Mouse (Mus musculus): ENCODE results near the gene Tial1.

Tial1 gene

DNA sequence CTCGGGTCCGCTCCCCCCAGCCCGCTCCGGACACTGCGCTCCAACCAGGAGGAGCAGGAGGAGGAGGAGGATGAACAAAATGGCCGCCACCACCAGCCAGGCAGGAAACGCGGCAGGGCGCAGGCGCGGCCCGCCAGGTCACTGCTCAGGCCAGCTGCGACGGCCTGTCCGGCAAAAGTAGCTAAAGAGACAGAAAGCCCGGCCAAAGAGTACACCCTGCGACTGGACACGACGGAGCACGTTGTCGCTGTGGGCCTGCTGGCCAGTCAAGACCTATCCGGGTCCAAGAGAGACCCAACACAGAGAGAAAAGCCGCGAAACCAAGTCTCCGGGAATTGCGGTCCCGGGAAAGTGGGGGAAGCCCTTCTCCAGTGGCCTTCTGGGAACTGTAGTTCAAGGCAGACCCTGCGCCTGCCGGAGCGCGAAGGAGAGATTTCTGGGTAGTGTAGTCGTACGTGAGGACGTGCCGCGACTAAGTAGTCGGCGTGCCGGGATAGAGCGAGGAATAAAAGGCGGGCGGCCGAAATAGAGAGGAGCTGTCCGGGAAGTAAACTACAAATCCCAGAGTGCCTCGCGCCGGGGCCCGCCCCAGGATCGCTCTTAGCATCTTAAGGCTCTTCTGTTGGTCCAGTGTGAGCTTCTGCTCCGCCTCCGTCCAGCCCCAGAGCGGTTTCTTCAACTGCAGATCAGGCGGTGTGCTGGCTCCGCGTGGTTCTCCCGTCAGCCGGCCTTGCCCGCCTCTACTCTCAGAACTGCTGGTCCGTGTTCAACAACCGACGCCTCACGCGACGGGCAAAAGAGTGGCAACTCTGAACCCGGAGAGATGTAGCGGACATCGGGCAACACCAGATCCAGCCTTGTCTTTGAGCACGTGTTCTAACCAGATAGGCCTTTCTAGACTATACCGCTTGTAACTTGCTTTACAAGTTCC, at the start of gene Tial1:
Gene Tial1, minus strand, starts transcription at position 433 of the 931 bp plus-strand sequence.
- peak; percentile 93 to 97 for DNase-seq

DNA sequence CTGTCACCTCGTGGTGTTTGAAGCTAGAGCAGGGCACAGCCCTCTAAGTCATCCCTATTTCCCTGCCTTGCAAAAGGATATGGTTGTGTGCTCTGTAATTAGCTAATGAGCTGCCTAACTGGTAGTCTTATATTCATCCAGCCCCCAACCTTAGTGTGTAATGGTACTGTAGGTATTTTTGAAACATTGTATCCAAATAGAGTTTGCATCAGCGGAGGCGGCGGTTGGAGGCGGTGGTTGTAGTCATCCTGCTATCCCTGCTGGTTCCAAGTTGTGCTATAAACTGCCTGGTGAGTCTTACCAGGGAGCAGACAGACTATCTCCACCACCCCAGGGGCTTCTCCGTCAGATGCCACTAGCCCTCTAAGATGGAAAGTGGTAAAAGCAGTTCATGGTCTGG, 42.6 kb upstream of the Tial1 start:
- no peak for DNase-seq

DNA sequence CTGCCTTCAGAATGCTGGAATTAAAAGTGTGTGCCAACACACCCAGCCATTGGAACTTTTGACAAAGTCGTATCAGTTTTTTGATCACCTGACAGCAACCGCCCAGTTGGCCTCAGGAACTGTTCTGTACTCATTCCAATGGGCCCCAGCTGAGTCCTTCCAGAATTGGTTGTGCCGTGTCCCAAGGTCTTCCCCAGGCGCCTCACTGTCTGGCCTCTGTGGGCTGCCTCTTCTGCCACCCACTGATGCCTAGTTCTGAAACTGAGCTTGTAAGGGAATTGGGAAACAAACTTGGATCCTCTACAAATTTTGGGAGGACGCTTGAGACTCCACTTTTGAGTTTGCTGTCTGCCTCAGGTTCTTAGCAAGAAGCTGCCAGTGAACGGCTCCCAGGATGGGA, 38.3 kb upstream of the Tial1 start:
- no peak for DNase-seq

DNA sequence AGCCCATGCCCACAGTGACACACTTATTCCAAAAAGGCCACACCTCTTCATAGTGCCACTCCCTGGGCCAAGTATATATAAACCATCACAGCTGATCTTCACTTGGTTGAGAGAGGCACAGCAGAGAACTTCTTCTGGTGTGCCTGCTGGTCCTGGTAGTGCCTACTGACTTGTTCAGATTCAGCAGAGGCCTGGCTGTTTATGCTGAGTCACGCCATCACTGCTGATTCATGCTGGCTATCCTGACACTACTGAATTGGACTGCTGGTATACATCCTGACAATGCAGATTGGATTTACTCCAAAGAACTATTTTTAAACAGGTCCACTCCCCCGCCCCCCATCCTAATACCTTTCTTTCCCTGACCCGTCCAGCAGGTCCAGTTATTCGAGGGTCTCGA, 33.0 kb upstream of the Tial1 start:
- no peak for DNase-seq

DNA sequence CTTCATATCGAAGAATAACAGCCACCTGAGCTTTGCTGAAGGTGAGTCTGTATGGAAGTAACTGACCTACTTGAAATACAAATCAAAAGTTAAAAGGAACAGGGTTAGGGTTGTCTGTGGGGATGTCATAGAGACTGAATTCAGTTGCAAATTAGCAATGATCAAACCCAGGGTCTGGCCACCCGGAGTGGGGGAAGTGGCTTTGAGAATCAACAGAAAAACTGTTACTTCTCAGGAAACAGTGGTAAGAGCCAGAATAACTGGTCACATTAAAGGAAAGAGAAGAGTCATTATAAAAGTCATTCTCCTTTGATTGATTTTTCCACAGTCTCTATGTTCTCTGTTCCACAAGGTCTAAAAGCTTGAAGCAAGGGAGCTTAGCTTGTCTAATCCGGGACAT, 27.5 kb upstream of the Tial1 start:
- DNase-seq, result no peak

DNA sequence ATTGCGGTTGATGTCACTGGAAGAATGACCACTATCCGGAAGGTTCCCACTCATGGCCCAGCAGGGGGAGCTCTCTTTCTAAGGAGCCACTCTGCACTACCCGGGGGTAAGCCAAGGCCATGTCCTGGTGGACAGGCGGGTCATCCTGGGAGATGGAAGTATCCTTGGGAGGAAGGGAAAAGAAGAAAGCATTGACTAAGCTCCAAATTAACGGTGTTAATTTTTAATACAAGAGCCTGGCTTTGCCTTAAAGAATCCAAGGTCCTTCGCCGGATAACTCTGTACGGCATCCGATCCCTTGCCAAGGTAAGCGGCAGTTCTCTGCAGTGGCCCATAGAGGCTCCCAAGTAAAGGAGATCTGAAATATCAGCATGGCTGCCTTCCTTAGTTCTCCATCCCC, 12.8 kb upstream of the Tial1 start:
- DNase-seq, result peak in 1 of 2 experiments; percentile 18

DNA sequence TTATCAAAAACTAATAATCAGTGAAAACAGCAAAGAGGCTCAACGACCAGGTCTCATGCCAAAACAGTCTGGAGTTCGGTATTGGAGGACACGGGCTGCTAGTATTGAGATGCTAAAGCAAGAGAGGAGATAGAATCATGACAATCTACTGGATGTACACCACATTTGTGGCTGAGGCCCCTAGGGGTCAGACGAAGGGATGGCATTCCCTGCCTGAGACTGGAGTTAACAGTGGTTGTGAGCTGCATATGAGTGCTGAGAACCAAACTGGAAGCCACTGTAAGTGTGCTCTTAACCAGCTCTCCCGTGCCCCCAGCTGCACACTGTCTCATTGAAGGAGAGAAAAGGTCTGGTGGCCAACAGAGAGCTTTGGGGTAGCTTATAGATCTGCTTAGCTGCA, 889 bp upstream of the Tial1 start:
- DNase-seq, result peak in 1 of 2 experiments; percentile 16

DNA sequence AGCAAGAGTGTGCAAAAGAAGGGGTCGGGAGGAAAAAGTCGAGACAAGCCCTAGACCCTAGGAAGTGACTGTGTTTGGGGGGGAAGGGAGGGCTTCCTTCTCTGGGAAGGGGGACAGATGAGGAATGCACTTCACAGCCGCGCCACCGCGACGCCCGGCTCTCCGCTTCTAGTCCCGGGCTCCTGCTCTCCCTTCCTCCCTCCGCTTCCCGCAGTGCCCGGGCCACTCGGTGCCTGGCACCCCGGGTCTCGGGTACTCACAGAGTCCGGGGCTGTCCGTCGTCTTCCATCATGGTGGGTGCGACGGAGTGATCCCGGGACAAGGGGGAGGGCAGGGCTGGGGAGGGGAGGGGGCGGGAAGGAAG, 670 bp downstream of the Tial1 start:
- DNase-seq, result no peak

DNA sequence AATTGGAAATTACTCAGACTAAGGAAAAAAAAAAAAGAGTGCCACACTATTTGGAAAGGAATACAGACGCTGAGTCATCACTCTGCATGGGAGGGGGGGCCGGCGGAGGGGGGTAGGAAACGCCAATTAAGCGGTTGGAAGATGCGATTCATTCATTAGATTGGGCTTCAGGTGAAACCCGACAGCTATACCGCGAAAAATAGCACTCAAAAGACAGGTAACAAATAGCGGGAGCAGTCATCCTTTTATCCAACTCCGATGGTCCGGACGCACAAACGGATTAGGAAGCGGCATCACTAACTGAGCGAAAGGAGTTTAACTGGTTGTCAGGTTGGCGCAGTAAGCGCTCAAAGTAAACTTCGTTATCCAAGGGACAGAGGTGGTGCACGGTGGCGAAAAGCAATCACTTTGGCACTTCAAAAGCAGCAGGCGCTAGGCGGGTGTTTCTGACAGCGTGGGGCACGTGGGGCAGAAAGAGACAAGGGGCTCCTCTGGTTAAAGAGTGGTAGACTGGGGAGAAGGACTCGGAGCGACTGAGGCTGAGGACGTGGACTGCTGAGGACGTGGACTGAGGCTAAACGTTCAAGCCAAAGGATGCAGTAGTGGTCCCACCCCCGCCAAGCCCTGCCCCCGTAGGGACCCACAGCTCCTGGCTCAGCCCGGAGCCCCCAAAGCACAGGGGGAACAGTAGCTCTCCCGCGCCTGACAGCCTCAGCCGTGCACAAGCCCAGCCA, 1.2 kb downstream of the Tial1 start:
- peak; percentile 48 to 57 for DNase-seq

DNA sequence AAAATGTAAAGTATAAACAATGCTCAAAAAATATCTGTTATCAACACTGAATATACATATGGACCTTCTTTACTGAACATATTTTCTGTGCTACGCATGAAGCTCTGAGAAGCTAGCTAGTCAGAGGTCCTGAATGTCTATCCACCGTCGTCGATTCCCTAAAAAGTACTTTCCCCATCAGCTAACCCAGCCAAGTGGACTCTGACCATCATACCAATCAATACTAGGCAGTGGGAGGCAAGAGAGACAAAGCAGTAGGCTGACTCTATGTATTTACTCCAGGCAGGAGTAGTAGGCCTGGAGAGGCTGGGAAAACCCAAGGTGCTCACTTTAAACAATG, 1.8 kb downstream of the Tial1 start:
- no peak for DNase-seq

DNA sequence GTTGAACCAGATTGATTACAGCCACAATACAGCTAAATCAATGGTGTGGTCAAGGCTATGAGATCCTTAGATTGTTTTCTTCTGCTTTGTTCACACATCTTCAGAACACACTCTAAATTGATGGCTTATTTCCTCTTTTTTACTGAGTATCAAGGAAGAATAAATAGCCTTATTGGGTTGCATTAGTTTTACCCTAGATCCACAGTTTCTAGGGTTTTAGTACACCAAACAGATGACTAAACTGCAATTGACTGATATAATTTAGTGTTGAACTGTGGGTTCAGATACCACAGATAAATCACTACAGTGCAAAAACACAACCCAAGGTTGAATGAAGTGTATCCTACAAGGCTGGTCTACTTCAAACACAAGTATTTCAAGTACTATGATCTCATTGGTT, 3.5 kb downstream of the Tial1 start:
- DNase-seq, result no peak

DNA sequence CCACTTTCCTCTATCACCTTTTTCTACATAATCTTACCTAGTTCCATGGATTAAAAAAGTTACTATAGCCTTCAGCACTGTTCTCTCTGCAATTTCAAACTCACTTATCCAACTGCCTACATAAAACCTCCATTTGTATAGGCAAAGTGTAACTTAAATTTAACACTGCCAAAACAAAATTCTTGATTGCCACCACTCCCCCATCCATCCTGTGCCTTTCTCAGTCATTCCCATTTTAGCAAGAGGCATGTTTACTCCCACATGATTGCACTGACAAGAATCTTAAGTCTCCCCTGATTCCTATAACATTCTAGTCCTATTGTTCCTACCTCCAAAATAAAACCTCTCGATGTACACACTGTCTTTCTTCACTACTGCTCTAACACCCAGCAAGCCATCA, 8.8 kb downstream of the Tial1 start:
- no peak for DNase-seq

DNA sequence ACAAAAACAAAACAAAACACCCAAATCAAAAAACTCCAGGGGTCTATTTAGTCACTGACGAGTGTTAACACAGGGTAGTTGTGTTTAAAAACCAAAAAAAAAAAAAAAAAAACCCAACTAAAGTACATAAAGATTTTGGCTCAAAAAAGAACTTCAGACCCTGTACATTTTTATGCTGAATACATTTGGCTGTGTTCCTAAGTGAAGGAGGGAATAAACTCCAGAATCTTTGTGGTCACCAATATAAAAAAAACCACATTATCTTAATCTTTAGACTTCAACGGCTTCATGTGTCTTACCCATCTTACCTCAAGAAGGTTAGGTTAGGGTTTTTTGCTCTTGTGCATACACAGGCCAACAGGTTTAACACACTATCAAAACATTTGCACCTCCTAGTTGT, 20.9 kb downstream of the Tial1 start:
- no peak for DNase-seq

DNA sequence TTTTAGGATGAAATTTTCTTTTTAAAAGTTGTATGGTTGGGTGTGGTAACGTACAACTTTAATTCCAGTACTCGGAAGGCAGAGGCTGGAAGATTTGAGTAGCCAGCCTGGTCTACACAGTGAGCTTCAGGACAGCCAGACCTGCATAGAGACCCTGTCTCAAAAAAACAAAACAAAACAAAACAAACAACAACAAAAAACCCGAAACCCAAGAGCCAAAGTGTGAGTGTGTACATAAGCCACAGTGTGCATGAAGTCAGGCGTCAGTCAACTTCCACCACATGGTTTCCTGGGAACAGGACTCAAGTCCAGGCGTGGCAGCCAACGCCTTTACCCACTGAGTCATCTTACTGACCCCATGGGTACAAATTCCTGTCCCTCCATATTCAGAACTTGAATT, 22.3 kb downstream of the Tial1 start:
- no peak for DNase-seq

DNA sequence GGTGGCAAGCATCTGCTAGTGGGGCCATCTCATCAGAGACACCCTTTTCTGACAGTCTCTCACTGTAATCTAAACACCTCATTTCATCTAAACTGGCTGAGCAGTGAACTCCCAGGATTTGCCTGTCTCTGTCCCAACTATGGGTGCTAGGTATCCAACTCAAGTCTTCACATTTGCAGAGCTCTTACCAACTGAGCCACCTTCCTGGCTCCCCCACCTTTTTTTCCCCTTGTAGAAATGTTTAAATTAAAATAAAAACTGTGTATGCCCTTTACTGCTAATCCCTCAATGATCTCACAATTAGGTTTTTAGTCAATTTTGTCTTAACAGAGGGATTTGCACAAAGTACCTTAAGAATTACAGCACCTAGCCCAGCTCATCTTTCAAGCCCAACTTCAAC, 23.4 kb downstream of the Tial1 start:
- DNase-seq, result no peak

DNA sequence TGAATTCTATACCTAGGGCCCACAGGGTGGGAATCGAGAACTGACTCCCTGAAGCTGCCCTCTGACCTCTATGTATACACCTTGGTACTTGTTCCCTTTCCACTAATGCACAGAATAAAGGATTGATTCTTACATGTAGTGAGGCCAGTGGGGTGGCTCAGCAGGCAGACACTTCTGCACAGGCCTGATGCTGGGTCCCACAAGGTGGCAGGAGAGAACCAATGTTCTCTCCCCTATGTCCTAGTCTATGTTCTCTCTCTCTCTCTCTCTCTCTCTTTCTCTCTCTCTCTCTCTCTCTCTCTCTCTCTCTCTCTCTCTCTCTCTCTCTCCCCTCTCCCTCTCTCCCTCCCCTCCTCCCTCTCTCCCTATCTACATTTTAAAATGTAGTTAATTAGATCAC, 28.3 kb downstream of the Tial1 start:
- DNase-seq, result peak in 1 of 2 experiments; percentile 40

DNA sequence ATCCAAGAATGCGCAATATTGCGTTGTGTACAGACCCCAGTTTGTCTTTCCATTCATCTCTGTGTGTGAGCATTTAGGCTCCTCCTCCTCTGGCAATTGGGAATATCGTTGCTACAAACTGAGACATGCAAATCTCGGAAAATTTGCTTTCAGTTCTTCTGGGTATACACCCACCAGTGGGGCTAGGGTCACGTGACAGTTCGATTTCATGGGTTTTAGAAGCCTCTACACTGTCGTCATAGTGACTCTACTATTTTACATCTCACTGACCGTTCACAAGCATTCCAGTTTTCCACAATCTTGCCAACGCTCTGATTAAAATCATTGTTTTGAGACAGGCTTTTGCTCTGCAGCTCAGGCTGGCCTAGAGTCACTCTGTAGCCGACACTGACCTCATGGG, 28.9 kb downstream of the Tial1 start:
- DNase-seq, result no peak

DNA sequence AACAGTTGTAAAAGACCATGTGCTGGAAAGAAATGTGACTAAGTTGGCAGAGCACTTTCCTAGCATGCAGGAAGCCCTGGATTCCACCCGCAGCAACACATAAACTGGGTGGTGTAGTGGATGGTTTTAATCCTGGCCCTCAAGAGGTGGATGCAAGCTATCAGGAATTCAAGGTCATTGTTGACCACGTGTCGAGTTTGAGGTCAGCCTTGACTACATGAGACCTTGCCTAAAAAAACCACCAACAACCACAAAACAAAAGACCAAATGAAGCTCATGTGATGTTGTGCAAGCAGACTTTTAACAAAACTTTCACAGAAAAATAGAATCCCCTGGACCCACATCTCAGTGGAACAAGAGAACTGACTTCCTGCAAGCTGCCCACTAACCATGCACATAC, 39.0 kb downstream of the Tial1 start:
- DNase-seq, result no peak

DNA sequence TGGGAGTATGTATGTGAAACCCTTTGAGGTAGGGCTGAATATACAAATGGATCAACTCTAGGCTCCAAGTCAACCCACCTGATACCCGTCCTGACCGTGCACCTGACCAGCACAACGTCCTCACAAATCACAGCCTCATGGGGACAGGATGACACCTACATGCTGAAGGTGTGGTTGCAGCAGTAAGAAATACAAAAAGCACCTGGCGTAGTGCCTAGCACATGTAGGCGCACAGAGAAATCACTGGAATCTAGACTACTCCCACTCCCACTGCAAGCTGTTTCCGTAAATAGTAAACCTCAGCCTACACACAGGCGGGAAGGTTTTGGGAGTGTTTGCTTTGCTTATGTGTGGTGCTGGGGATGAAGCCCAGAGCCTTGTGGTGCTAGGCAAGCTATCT, 39.8 kb downstream of the Tial1 start:
- no peak for DNase-seq

DNA sequence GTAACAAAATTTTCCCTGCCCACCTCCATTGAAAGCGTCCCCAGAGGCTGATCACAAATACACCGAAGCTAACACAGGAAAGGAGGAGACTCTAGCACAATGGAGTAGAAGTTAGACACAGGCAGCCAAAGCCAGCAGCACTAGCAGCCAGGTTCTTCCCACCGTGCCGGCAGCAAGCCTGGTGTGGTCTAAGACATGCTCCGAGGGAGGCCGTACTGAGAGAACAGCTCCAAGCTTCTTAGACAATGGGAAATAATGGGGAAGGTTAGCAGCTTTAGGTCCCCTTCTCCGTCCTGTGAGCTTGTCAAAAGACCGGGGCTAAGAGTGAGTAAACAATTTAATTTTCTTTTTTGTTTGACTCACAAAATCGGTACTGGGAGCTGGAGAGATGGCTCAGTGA, 41.8 kb downstream of the Tial1 start:
- no peak for DNase-seq

DNA sequence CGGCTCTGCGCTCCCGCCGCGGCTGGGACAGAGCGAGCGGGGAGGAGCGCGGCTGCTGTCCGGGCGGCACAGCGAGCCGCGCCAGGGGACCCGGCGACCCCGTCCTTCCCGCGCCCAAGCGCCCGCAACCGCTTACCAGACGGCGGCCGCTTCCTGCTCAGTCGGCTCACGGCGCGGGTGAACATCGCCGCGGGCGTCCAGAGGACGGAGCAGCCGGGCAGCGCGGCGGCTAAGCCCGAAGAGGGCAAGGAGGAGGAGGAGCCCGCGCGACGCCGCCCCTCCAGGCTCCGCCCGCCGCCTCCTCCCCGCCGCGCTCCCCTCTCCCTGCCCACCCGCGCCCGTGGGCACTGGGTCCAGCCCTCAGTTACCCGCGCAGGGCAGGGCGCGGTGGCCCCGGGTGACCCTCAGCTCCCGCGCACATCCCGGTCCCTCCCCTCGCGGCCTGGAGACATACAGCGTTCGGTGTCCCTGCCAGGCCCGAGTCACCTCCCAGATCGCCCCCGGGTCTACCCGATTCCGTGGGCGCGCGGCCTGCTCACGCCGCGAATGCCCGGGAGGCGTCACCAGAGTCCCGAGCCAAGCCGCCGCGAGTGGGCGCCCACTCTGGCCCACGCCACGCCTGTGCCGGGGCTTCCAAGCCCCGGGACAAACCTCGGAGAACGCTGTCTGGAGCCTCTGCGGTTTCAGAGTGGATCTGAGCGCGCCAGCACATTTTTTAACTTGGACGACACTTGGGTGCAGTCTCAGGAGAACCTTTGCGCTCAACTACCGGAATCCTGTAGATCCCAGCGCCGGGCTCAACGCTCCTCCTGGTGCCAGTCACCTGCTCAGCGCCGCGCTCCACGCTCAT, 43.4 kb downstream of the Tial1 start, which contains the start of gene Rgs10:
Gene Rgs10, minus strand, starts transcription at position 829 of the 850 bp plus-strand sequence.
- DNase-seq, result peak; percentile 75 to 80

DNA sequence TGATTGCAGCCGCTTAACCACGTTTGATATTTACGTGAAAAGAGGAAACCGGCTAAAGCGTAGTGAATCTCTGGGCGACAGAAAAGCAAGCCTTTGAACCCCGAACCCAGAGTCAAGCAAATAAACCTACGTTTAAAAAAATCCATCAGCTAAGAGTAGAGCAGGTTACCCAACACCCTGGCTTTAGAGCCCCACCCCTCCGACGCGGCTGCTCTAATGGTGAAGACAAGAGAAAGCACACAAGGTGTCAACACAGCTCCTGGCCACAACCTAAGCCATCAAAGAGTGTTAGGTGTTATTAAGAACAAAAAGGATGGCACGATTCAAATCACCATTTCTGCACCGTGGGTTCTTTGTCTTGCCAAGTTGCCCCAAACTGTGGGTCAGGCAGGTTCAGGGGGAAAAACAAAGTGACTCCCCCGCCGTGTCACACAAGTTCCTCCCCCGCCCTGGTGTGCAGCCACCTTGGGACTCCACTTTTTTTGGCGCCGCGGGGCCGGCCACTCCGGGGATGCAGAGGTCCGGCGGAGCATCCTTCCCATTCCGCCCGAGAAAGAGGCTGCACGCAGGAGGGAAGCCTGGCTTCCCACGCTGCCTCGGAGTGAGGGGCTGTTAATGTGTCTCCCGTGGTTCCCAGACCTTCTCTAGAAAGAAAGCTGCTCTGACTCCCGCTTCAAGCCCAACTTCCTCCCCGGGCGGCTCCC, 44.1 kb downstream of the Tial1 start:
- peak in 1 of 2 experiments; percentile 35 for DNase-seq

DNA sequence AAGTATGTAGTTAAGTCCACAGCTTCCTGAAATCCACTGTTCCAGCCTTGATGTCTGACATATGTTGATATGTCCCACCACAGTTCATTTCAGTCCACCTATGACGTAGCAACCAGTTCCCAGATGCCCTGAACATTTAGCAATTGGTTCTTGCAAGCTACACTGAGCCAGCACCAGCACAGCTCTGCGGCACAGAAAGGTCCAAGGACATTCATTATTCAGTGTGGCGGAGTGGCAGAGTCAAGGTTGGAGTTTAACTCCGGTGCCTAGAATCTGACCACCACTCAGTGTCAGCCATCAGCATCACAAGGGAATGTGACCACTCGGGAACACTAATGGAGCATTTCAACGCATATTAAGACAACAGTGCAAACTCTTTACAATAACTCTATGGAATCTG, 44.9 kb downstream of the Tial1 start:
- no peak for DNase-seq
